Mouse (Mus musculus): ENCODE measurements around the gene Pkd2l1. TPM values are rescaled to one million over a fixed set of nuclear protein-coding genes. Genes with fewer than 3 reads are reported as not detected.
A peak's percentile ranks its signal among the peaks of the same experiment; 100 is the strongest.

Pkd2l1 gene
- total RNA-seq, 2 experiments from 2014 or later: 0.14 to 0.16 TPM

DNA sequence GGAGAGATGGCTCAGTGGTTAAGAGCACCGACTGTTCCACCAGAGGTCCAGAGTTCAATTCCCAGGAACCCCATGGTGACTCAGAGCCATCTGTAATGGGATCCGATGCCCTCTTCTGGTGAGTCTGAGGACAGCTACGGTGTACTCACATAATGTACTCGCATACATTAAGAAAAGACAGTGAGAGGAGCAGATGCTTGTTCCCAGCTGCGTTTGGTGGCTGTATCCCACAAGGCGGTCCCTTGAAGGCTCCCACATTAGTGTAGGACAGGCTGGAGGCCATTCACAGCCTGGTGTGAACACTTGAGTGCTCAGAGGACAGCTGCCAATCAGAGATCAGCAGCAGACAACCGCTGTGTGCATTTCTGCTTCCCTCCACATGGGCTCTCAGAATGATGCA is 80.5 kb downstream of the Pkd2l1 start:
- peak in 1 of 2 experiments; percentile 24 for DNase-seq (ENCODE audit: low spot score in 2 of 2)
- intact Hi-C loops (cut with DNase I): loop anchor here (5.0 kb wide), 1 partner anchor 279 kb away; no protein-coding TSS in a partner anchor

DNA sequence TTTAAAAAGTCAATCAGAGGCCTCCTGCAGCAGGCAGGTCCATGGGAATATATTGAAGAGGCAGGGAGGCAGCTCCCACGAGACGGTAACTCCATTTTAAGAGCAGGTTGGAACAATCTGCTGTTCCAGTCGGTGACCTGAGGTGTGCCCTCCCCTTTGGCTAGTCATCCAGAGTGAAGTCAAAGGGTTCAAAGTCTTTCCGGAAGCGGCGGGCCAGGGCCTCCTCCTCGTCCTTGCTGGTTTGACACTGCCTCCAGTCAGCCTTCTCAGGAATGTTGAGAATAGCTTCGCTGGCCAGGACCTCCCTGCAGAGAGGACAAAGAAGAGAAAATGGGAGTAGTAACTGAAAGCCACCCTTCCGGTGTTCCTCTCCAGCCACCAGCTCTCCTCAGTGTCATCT is 81.9 kb downstream of the Pkd2l1 start:
- no peak for DNase-seq (ENCODE audit: low spot score in 2 of 2)
- intact Hi-C loops (cut with DNase I): loop anchor here (5.0 kb wide), 1 partner anchor 278 kb away; no protein-coding TSS in a partner anchor

DNA sequence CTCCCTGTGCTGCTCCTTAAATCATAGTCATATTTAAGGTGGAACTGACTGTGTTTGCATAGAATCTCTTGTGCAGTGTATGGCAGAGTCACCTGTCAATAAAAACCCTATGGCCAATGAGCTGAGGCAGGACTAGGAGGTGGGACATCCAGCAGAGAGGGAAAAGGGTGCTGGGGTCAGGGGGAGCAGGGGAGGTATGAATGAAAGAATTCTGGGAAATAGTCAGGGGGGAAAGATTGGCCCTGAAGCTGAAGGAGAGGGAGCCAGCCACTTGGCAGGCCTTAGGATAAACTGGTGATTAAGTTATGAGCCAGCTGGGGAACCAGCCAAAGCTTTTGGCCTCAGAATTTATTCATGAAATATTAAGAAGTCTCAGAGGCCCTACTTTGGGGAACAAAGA is 83.2 kb downstream of the Pkd2l1 start:
- DNase-seq (ENCODE audit: low spot score in 2 of 2): no peak
- intact Hi-C loops (cut with DNase I): no loop called here

DNA sequence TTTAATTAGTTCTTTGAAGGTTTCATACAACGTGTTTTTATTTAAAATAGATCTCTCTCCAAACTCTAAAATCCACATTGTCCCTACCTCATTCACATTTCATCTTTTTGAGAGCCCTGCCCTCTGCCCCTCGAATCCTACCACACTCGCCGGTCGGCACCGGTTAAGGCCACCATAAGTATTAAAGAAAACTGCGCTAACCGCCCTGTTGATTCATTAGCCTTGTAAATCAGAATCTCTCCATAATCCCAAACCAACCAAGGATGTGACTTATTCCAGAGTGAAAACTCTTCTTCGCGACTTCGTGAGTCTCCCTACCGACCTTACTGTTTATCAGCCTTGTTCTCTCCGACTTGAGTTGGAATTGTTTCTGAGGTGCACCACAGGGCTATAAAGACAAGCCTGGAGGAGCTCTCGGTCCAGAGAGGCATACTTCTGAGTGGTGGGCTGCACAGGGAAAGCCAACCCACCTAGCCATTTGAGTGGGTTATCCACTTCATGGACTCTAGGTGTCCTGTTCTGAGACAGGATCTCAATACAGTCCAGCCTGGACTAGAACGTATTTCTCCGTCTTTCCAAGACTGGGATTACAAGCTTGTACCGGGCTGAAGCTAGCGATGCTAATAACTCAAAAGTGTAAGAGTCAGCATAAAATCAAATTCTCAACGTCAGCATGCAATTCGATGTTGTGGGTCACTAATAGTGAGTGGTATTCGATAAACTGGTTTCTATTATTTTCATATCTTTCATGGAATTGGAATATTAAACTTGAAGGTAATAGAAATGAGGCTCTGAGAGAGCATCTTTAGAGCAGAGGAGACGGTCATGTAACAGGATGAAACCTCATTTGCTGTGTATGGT is 84.4 kb downstream of the Pkd2l1 start:
- DNase-seq (ENCODE audit: low spot score in 2 of 2): no peak
- intact Hi-C loops (cut with DNase I): loop anchor here (2.0 kb wide), 1 partner anchor 355 kb away; the partner anchor contains the start of genes Cox15 and Cutc

DNA sequence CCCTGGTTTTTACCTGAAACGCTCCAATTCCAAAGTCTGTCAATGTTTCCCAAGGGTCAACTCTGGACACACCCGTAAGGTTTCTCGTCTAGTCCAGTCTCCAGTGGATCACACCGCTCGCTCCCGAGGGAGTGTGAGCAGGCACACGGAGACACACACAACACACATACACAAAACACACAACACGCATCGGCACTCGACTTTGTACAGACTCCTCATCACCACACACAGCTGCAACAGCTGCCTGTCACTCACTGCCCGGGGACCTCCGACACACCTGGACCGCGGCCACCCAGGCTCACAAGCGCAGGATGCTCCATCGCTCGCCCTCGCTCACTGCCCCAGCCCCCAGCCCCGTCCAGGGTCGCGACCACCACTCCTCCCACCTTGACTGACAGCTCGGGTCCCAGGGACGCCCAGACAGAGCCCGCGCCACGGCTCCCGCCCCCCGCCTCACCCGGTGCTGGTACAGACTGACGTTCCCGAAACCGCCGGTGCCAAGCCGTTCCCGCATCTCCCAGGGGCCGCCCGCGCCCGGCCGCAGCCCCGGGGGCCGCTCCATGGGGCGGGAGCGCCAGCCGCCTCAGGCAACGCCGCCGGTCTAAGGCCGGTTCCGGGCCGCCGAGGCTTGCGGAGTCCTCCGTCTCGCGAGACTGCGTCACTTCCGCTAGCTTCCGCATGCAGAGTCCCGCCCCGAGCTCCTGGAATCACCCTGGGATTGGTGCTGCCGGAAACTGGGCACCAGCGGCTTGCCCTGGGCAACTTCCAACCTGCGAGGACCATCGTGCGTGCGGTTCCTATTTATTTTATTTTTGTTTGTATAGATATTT is 85.2 kb downstream of the Pkd2l1 start, which contains the start of gene Chuk:
TSS of gene Chuk (minus strand) at position 650 of the 830 bp plus-strand sequence.
- intact Hi-C loops (cut with DNase I): loop anchor here (2.0 kb wide), 1 partner anchor 354 kb away; the partner anchor contains the start of genes Cox15 and Cutc
- DNase-seq (ENCODE audit: low spot score in 2 of 2): peak; percentile 96

DNA sequence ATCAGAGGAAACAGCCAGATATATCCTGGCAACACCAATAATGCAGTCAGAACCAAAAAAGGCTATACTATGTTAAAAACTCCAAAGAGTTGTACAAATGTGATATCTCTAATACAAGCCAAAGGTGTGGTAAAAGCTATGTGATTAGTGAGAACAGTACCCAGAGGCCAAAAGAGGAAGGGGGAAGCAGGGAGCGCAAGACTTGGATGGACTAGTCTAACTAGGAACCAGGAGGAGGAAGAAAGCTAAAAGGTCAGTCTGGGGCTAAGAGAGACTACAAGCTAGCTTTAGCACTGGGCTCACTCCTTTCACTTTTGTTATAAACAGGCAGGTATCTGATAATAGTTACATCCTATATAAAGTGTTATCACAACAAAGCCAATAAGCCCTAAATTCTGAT is 87.8 kb downstream of the Pkd2l1 start:
- DNase-seq (ENCODE audit: low spot score in 2 of 2): no peak
- intact Hi-C loops (cut with DNase I): no loop called here

DNA sequence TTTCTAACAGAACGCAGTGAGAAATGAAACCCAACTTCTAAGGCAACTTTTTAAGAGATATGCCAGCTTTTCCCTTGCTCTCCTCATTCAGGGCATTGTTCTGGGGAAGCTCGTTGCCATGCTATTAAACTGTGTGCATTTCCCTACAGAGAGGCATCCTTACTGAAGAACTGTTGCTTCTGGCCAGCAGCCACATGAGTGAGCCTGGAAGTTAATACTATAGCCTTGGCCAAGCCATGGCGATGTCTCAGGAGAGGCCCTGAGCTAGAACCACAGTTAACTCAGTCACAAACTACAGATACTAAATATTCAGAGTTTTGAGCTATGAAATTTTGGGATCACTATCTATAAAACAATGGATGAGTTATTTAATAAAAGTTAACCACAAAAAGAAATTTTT is 89.2 kb downstream of the Pkd2l1 start:
- intact Hi-C loops (cut with DNase I): no loop called here
- DNase-seq (ENCODE audit: low spot score in 2 of 2): no peak

DNA sequence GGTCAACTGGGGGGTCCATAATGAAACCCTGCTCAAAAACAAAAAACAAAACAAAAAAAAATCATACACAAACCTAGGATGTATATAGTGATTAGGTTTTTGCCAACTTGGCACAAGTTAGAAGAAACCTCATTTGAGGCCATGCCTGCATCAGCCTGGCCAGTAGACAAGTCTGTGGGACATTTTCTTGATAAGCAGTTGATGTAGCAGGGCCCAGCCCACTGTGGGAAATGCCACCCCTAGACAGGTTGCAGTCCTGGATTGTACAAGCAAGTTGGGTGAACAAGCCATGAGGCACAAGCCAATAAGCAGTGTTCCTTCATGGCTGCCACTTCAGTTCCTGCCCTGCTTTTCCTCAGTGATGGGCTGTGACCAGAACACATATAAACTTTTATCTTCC is 91.4 kb downstream of the Pkd2l1 start:
- intact Hi-C loops (cut with DNase I): no loop called here
- no peak for DNase-seq (ENCODE audit: low spot score in 2 of 2)

Other genes starting within 250 kb of the Pkd2l1 start
- under 1 TPM; 0.18 to 0.43 TPM for gene Cpn1, start 205.9 kb downstream of the Pkd2l1 start, total RNA-seq (2021)
- gene Cyp2c23, start 163.2 kb downstream of the Pkd2l1 start, total RNA-seq (2021): under 1 TPM; 0.16 to 0.37 TPM
- 10 to 100 TPM; 21.4 to 25.5 TPM for gene Erlin1, start 122.7 kb downstream of the Pkd2l1 start, total RNA-seq (2021)
- 10 to 100 TPM; 42.2 to 54.8 TPM for gene Chuk, start 85.0 kb downstream of the Pkd2l1 start, total RNA-seq (2021)
- 10 to 100 TPM; 17.5 to 18.2 TPM for gene Cwf19l1, start 56.6 kb downstream of the Pkd2l1 start, total RNA-seq (2021)
- 10 to 100 TPM; 62.9 to 65.0 TPM for gene Bloc1s2, start 46.0 kb downstream of the Pkd2l1 start, total RNA-seq (2021)
- gene Scd3, start 10.8 kb upstream of the Pkd2l1 start, total RNA-seq (2021): 1 to 10 TPM; 2.2 to 3.2 TPM
- 100 to 1,000 TPM; 585 to 640 TPM for gene Scd2, start 101.2 kb upstream of the Pkd2l1 start, total RNA-seq (2021)
- 1 to 10 TPM; 2.2 to 2.3 TPM for gene Scd4, start 140.7 kb upstream of the Pkd2l1 start, total RNA-seq (2021)
- gene Scd1, start 215.4 kb upstream of the Pkd2l1 start, total RNA-seq (2021): 100 to 1,000 TPM; 148 to 162 TPM